ENCODE assay signal across 18 mouse cellular contexts in genomic region chr4:59907657-59908230, GRCm38 (mm10). TPM values are rescaled to one million over a fixed set of nuclear protein-coding genes. Genes with fewer than 3 reads are reported as not detected.
DNase-seq lines count a peak whose midpoint lies in the region; ATAC-seq lines count a peak whose summit lies in the region.
"Had no signal": no experiment of that assay in that cellular context is flagged by ENCODE, and none has a peak within 500 bp of the region (broad histone marks: within the 10 kb centered on the region; RNA-seq: fewer than 3 reads in every experiment).

No protein-coding gene starts in this region.

- peak; percentile 48 for ATAC-seq in kidney, embryonic 15.5 days (replicated peaks; ENCODE audit: low FRiP score)
- no peak for ATAC-seq in neural tube, embryonic 15.5 days (ENCODE audit: low FRiP score)
- ATAC-seq: intestine, postnatal 0 days had no signal

- DNase-seq in adrenal gland, postnatal 14 days = peak; percentile 27
- DNase-seq in adrenal gland, postnatal 36 days = no peak
- DNase-seq in urinary bladder, postnatal 14 days (ENCODE audit: low spot score) = peak; percentile 8
- no peak for DNase-seq in urinary bladder, adult 18-20 months (ENCODE audit: low spot score in 2 of 2)
- DNase-seq in forebrain, embryonic 10.5 days (ENCODE audit: extremely low spot score, low spot score) = no peak
- no peak for DNase-seq in cerebellum, adult 9-10 months
- DNase-seq: B cell, adult 2 months; heart, adult 2 months; layer of hippocampus, postnatal 36 days had no signal

- H3K4me2 ChIP-seq in kidney, embryonic 15.5 days = no peak overlapping the region
- H3K4me2 ChIP-seq in neural tube, embryonic 15.5 days = no peak overlapping the region
- H3K4me2 ChIP-seq: limb, embryonic 12.5 days had no signal

- H3K9me3 ChIP-seq in kidney, embryonic 15.5 days (replicated peaks) = no peaks in the 10 kb centered on the region
- no peaks in the 10 kb centered on the region for H3K9me3 ChIP-seq in forebrain, embryonic 10.5 days
- H3K9me3 ChIP-seq in neural tube, embryonic 15.5 days (replicated peaks) = no peaks in the 10 kb centered on the region
- H3K9me3 ChIP-seq: limb, embryonic 12.5 days had no signal

- no peak overlapping the region for H3K9ac ChIP-seq in kidney, embryonic 15.5 days
- no peak overlapping the region for H3K9ac ChIP-seq in neural tube, embryonic 15.5 days (replicated peaks)
- H3K9ac ChIP-seq: limb, embryonic 12.5 days had no signal

- 52% methylated on average over 10 of the region's 10 CpGs for WGBS in kidney, embryonic 15.5 days
- WGBS in forebrain, embryonic 10.5 days = 52% methylated on average over 10 of the region's 10 CpGs
- WGBS in neural tube, embryonic 15.5 days = 55% methylated on average over 10 of the region's 10 CpGs

- no peak overlapping the region for H3K27ac ChIP-seq in kidney, embryonic 15.5 days
- no peak overlapping the region for H3K27ac ChIP-seq in forebrain, embryonic 10.5 days
- no peak overlapping the region for H3K27ac ChIP-seq in neural tube, embryonic 15.5 days (replicated peaks)
- H3K27ac ChIP-seq: heart, adult 2 months; limb, embryonic 12.5 days had no signal

- H3K4me1 ChIP-seq in kidney, embryonic 15.5 days = 0 out of 2 replicates have a peak, but pooled peaks cover 2% of the 10 kb centered on the region
- peaks cover 5% of the 10 kb centered on the region; the same call in 1 of the 2 replicates for H3K4me1 ChIP-seq in forebrain, embryonic 10.5 days
- H3K4me1 ChIP-seq in neural tube, embryonic 15.5 days = no peaks in the 10 kb centered on the region

- H3K4me3 ChIP-seq in kidney, embryonic 15.5 days (replicated peaks) = no peak overlapping the region
- no peak overlapping the region for H3K4me3 ChIP-seq in forebrain, embryonic 10.5 days
- no peak overlapping the region for H3K4me3 ChIP-seq in neural tube, embryonic 15.5 days (replicated peaks)
- H3K4me3 ChIP-seq: heart, adult 2 months; limb, embryonic 12.5 days had no signal

- no peaks in the 10 kb centered on the region for H3K36me3 ChIP-seq in kidney, embryonic 15.5 days
- no peaks in the 10 kb centered on the region for H3K36me3 ChIP-seq in forebrain, embryonic 10.5 days (replicated peaks)
- no peaks in the 10 kb centered on the region for H3K36me3 ChIP-seq in neural tube, embryonic 15.5 days
- H3K36me3 ChIP-seq: limb, embryonic 12.5 days had no signal

- no peaks in the 10 kb centered on the region for H3K27me3 ChIP-seq in kidney, embryonic 15.5 days
- peaks cover under 1% of the 10 kb centered on the region; the same call in 1 of the 2 replicates for H3K27me3 ChIP-seq in forebrain, embryonic 10.5 days (ENCODE audit: poor library complexity, severe bottlenecking)
- no peaks in the 10 kb centered on the region for H3K27me3 ChIP-seq in neural tube, embryonic 15.5 days (replicated peaks)
- H3K27me3 ChIP-seq: limb, embryonic 12.5 days had no signal

RNA-seq across cellular contexts. Expression of gene Slc46a2, which starts 7.1 kb away (rescaled TPM):
- total RNA-seq in adrenal gland, postnatal 14 days (2021) = not detected in 2 replicates
- not detected for total RNA-seq in adrenal gland, postnatal 36 days (2021)
- polyA plus RNA-seq in kidney, embryonic 15.5 days (2015; fragmentation: Nextera tagmentation; extraction: Ambion mirVana) = 0.05 TPM in 1 of 2 replicates, not detected in the other
- polyA plus RNA-seq in forebrain, embryonic 10.5 days (2016; fragmentation: Nextera tagmentation; extraction: Ambion mirVana) = not detected in 2 replicates
- polyA plus RNA-seq in neural tube, embryonic 15.5 days (2015; fragmentation: Nextera tagmentation; extraction: Ambion mirVana) = 0.09 and 21.1 TPM in 2 replicates
- total RNA-seq: adrenal gland, adult 18-20 months; common myeloid progenitor, adult 5-6 weeks; layer of hippocampus, postnatal 36 days; megakaryocyte-erythroid progenitor cell, adult 5-6 weeks had no signal
- polyA plus RNA-seq: intestine, postnatal 0 days; limb, embryonic 12.5 days; liver, embryonic 16.5 days had no signal

RNA-seq across cellular contexts. Expression of gene Mup4, which starts 52.8 kb away (rescaled TPM):
- not detected in 2 replicates for total RNA-seq in adrenal gland, postnatal 14 days (2021)
- not detected for total RNA-seq in adrenal gland, postnatal 36 days (2021)
- polyA plus RNA-seq in kidney, embryonic 15.5 days (2015; fragmentation: Nextera tagmentation; extraction: Ambion mirVana) = not detected in 2 replicates
- not detected in 2 replicates for polyA plus RNA-seq in forebrain, embryonic 10.5 days (2016; fragmentation: Nextera tagmentation; extraction: Ambion mirVana)
- not detected in 2 replicates for polyA plus RNA-seq in neural tube, embryonic 15.5 days (2015; fragmentation: Nextera tagmentation; extraction: Ambion mirVana)
- total RNA-seq: adrenal gland, adult 18-20 months; common myeloid progenitor, adult 5-6 weeks; heart, adult 2 months; heart, postnatal 25 days; layer of hippocampus, postnatal 36 days; megakaryocyte-erythroid progenitor cell, adult 5-6 weeks had no signal
- polyA plus RNA-seq: heart, adult 2 months; intestine, postnatal 0 days; limb, embryonic 12.5 days; liver, embryonic 16.5 days had no signal

RNA-seq across cellular contexts. Expression of gene Mup6, which starts 56.4 kb away (rescaled TPM):
- not detected in 2 replicates for total RNA-seq in adrenal gland, postnatal 14 days (2021)
- not detected for total RNA-seq in adrenal gland, postnatal 36 days (2021)
- polyA plus RNA-seq in kidney, embryonic 15.5 days (2015; fragmentation: Nextera tagmentation; extraction: Ambion mirVana) = not detected in 2 replicates
- polyA plus RNA-seq in forebrain, embryonic 10.5 days (2016; fragmentation: Nextera tagmentation; extraction: Ambion mirVana) = not detected in 2 replicates
- polyA plus RNA-seq in neural tube, embryonic 15.5 days (2015; fragmentation: Nextera tagmentation; extraction: Ambion mirVana) = not detected in 2 replicates
- total RNA-seq: adrenal gland, adult 18-20 months; common myeloid progenitor, adult 5-6 weeks; heart, adult 2 months; heart, postnatal 25 days; layer of hippocampus, postnatal 36 days; megakaryocyte-erythroid progenitor cell, adult 5-6 weeks had no signal
- polyA plus RNA-seq: heart, adult 2 months; intestine, postnatal 0 days; limb, embryonic 12.5 days; liver, embryonic 16.5 days had no signal

Comparison
In these comparisons a context has a peak if more than half of its experiments do, and no peak if none do; other contexts are left out.
1. DNase-seq: peak in adrenal gland, postnatal 14 days (single experiment) and urinary bladder, postnatal 14 days (single experiment); none in adrenal gland, postnatal 36 days (0 of 2), urinary bladder, adult 18-20 months (0 of 2), forebrain, embryonic 10.5 days (single experiment) and cerebellum, adult 9-10 months (single experiment).